Mouse (Mus musculus) frontal cortex, postnatal 25 days (tissue): ENCODE results near the gene Fam92b.

Source experiments
- DNase-seq, 2 experiments: peaks; one replicate each; pipeline ENCODE4 v3.0.0; 2022; ENCODE audit warnings: low spot score in 2 of 2

Fam92b gene

DNA sequence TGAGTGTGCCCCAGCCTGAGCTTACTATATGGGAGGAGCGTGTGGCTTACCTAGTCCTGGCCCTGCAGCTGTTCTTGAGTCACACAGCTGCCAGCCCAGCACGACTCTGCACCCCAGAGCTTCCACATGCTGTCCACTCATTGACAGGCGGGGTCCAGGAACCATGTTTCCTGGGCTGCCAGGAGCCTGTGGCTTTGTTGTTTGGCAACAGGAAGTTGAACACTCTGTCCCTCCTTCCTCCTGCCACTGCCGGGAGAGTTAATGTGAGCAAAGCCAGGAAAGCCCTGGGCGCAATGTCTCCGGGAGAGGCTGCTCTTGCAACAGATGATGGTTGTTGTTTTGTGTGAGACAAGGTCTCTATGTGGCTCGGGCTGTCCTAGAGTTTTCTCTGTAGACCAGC is 24.6 kb downstream of the Fam92b start:
- no peak for DNase-seq

- DNase-seq: no peak
These were observed 26.1 kb downstream of the Fam92b start for GRCm38 (mm10) chr8:120151151-120151550.

DNA sequence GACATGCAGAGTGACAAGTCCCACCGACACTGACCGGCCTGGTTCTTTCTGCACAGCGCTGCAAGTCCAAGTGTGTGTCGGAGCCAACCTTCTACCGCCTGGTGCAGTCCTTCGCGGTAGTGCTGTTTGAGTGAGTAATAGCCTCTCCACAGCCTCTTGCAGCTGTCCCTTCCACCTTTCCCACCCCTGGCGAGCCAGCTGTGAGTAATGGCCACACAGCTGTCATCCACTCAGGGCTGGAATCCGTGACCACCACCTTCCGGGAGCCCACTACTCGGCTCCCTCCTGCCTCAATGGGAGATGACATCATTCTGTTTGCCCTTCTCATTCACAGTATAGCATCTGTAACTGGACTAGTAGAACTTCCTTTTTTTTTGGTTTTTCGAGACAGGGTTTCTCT is 27.2 kb downstream of the Fam92b start:
- no peak for DNase-seq

DNA sequence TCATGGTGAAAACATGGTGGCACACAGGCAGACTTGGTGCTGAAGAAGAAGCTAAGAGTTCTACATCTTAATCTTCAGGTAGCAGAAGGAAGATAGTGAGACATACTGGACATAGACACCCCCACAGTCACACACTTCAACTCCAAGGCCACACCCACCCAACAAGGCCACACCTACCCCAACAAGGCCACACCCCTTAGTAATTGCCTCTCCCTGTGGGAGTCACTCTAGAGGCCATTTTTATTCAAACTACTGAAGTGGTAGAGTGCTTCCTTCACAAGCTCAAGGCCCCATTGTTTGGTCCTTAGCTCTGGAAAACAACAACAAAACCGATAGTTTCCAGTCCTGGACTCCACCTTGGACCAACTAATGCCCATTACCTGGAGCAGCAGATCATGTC is 31.2 kb downstream of the Fam92b start:
- no peak for DNase-seq

GRCm38 (mm10) chr8:120144652-120145301 is 32.5 kb downstream of the Fam92b start:
- DNase-seq: peak in 1 of 2 experiments; percentile 36

- no peak for DNase-seq
These were observed 33.2 kb downstream of the Fam92b start for GRCm38 (mm10) chr8:120143911-120144651.

- no peak for DNase-seq
These were observed 36.5 kb downstream of the Fam92b start for GRCm38 (mm10) chr8:120140769-120141168.

GRCm38 (mm10) chr8:120138958-120139357 is 38.3 kb downstream of the Fam92b start:
- DNase-seq: no peak

DNA sequence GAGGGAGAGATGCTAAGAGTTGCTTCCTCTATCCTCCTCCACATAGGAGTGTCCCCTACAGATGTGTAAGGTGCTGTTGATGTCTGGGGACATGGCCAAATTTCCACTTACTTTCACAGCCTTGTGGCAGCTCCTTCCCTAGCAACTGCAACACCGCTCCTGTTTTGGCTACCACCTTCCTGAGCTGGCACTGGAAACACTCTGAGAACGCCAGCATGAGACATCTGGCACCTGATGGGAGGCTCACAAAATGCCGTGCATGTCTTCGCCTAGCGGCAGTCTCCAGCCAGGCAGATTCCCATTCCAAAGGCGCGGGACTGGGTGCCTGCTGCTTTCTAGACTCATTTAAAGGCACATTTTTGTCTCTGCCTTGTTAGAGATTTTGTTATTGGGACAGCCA is 40.6 kb downstream of the Fam92b start:
- DNase-seq: peak; percentile 43 to 64

GRCm38 (mm10) chr8:120135687-120136086 is 41.6 kb downstream of the Fam92b start:
- DNase-seq: no peak

- DNase-seq: no peak
These were observed 44.1 kb downstream of the Fam92b start for GRCm38 (mm10) chr8:120133169-120133568.

- DNase-seq: no peak
These were observed 46.1 kb downstream of the Fam92b start for GRCm38 (mm10) chr8:120131158-120131557.

DNA sequence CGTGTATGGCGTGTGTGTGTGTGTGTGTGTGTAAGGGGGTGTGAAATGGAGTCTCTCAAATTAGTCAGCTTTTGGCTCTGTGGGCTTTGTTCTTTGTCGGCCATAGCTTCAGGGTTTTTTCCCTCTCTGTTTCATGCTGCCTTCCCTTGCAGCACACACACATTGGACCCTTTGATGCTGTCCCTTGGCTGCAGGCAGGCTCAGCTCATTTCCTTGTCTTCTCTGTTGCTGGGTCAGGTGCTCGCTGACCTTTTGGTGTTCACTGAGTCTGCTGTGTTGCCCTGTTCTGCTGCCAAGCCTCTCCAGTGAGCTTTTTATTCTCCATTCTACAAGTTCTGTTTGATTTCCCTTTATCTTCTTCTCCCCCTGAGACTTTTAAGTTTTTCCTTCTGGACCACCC is 47.7 kb downstream of the Fam92b start:
- DNase-seq: no peak

DNA sequence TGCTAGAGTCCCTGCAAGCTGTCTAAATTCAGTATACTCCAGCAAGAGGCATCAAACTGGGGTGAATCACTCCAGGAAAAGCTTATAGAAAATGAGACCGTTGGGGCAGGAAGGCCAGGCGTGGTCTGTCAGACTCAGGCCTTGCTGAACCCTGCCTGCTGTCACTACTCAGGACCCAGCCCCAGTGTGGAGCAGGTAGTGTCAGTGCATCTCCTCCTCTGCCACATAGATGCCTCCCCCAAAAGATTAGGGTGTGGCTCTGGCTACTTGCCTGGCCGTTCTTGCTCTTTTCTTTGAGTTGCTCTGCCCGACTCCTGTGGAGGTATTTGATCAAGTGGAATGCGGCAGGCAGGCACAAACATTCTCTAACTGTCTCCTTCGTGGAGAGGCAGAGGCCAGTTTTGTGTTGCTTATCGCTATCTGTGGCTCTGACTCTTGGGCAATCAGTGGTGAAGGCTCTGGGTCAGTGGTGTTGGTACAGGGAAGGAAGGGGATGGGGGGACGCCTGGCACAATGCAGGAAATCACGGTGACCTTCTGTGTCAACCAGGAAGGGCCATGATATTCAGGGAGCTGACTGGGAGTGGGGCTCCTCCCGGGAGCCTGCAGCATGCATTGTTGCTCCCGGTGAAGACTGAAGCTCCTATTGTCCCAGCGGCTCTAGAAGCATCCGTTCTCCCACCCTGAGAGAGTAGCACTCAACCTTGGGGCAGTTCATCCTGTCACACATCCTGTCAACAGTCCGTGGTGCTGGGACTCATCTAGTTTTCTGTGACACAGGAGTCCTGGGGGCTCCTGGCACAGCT is 50.7 kb downstream of the Fam92b start:
- DNase-seq: no peak

DNA sequence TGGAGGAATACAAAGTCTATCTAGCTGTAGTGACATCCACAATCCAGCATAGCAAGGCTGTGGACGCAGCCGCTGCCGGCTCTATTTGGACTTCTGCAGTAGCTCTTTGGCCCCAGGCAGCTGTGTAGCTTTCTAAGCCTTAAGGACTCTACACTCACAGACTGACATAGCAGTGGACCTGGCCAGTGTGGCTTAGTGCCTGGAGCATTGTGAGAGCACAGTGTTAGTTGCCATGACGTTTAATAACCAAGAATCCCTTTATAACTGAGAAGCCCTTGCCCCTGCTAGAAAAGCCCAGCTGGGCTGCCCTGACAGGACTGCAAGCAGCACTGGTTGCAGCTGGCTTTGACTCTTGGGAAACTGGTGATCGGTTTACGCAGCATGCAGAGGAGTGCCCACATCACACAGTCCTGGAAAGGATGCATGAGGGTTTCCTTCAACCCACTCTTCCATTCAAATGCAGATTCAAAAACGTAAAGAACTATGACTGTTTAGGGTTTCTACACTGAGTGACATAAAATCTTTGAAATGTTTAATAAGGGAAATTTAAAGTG is 52.4 kb downstream of the Fam92b start:
- DNase-seq: no peak

- no peak for DNase-seq
These were observed 53.0 kb downstream of the Fam92b start for GRCm38 (mm10) chr8:120124261-120124660.

DNA sequence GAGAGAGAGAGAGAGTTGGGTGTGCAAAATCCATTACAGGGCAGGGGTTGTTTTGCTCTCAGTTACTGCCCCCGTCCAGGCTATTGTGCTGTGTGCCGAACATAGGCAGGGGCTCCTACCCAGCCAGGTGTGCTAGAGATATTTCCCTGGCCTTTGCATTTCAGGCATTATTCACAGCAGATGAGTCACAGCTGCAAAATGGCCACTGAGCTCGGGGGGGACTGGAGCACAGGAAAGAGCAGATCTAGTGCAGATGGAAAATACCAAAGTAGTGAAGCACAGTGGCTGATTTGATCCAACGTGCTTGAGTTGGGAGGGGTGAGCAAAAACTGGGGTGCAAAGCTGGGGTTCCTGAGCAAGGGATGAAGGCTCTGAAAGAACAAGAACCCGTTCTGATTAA is 56.3 kb downstream of the Fam92b start:
- DNase-seq: no peak

- DNase-seq: no peak
These were observed 57.3 kb downstream of the Fam92b start for GRCm38 (mm10) chr8:120119931-120120330.

GRCm38 (mm10) chr8:120119429-120119828 is 57.8 kb downstream of the Fam92b start:
- DNase-seq: no peak

- no peak for DNase-seq
These were observed 58.4 kb downstream of the Fam92b start for GRCm38 (mm10) chr8:120118847-120119246.

GRCm38 (mm10) chr8:120118162-120118561 is 59.1 kb downstream of the Fam92b start:
- DNase-seq: no peak

DNA sequence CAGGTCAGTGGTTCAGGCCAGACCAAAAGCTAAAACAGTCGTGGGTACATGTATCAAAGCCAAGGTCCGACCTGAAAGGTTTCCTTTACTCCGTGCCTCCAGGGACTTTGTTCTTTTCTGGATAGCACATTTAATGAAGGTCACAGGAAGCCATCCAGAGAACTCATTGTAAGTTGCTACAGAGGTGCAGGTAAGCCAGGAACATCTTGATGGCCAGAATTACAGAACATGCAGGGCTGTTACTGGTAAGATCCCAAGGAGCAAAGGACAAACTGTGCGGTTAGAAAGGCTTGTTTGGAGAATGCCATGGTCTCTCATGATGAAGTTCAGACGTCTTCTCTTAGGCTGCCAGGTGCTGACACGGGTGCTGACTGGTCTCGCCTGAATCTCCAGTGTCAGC is 60.7 kb downstream of the Fam92b start:
- DNase-seq: no peak
